Mouse (Mus musculus): Measurements from ENCODE around the gene Fam160a1.

DNA sequence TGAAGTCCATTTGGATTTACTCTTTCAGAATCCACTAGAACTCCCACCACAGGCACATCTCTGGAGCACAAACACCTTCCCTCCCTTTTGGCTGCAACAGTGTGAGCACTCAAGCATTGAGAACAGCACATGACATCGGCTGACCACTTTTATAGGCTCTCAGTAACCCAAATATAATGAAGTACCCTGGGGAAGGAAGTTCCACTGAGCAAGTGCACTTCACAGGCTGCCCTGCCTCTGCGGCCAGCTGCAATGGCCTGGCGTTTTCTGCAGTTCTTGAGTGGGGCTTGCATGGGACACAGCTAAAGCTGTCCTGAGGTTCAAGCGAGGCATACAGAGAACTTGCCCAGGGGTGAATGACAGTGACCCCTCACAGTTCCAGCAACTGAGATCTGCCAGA, 126.0 kb downstream of the Fam160a1 start:
- TF ChIP-seq CTCF (IDR thresholded peaks at IDR 0.05; ENCODE audit: borderline replicate concordance, insufficient read depth, low read depth, low read length) (no peak), POLR2A (IDR thresholded peaks at IDR 0.05; ENCODE audit: borderline replicate concordance, insufficient read depth, low read length) (no peak)

All from cerebellum, adult 2 months (tissue).